Mouse (Mus musculus): Measurements from ENCODE around the gene Pstpip1.

The Pstpip1 gene

GRCm38 (mm10) chr9:56089778-56090520, at the start of gene Pstpip1:
Pstpip1 (plus strand) TSS chr9:56089962.
- no peak for DNase-seq (ENCODE audit: low read depth)

- peak; percentile 83 for DNase-seq (ENCODE audit: low read depth)
These were observed 48.2 kb upstream of the Pstpip1 start, which contains the start of gene Rcn2 for GRCm38 (mm10) chr9:56041372-56042180. Rcn2 (plus strand) TSS chr9:56041845.

DNA sequence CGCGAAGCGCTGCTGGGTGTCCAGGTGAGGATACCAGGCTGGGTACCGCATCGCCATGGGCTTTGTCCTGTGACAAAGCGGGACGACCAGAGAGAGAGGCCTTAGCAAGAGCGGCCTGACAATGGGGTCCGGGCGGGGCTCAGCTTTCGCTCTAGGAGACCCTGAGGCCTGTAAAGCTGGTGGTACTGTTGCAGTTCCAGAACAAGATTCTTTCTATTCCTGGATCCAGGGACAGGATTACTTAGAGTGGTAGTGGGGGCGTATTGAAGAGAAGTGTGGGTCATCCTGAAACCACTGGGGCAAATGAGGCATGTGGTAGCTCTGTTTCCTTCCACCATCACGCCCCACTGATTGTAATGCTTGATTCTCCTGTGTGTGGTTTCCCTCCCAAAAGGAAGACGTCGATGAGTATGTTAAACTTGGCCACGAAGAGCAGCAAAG, 47.6 kb upstream of the Pstpip1 start:
- DNase-seq (ENCODE audit: low read depth), result peak; percentile 23

DNA sequence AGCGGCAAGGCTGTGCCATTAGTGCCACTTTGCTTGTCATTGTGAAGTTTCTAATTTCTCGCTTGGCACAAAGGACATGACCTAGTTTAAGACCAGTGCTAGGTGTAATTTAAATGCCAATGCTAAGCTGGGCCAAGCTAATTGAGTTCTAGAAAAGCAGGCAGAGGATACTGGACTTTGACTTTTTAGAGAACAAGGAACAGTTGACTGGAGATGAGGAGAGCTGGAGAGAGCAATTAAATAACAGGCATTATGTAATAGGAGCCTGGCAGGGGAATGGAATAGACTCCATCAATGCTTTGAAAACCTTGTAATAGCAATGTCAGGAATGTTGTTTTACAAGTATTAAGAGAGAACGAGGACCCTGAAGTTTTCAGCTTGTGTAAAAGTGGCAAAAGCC, 36.0 kb upstream of the Pstpip1 start:
- DNase-seq (ENCODE audit: low read depth), result no peak

DNA sequence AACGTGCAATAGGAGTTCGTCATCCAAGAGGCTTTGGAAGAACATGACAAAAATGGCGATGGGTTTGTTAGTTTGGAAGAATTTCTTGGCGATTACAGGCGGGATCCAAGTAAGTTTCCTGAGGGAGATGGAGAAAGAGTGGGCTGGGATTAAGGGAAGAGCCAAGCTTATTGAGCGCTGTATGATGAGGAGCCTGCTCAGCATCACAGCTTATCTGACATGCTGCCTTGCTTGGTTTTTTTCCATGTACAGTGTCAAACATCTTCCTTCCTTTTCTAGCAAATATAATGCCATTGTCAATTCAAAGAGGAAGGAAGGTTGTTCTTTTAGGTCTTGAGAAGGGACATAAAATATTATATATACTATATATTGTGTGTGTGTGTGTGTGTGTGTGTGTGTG, 33.6 kb upstream of the Pstpip1 start:
- DNase-seq (ENCODE audit: low read depth), result no peak

DNA sequence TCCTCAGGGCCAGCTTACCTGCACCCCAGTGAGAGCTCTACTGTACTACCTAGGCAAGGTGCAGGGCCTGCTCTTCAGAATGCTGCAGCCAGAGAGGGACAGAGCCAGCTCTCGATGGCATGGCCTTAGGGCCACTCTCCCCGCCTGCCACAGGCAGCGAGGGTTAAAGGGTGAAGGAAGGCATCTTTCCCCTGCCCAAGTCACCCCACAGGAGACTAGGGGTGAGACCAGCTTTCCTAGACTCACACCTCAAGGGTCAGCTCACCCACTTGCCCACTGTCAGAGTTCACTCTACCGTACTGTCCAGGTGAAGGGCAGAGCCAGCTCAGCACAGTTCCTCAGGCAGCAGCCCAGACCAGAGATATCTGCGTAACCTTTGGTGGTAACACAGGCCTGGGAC, 27.4 kb upstream of the Pstpip1 start:
- no peak for DNase-seq (ENCODE audit: low read depth)

DNA sequence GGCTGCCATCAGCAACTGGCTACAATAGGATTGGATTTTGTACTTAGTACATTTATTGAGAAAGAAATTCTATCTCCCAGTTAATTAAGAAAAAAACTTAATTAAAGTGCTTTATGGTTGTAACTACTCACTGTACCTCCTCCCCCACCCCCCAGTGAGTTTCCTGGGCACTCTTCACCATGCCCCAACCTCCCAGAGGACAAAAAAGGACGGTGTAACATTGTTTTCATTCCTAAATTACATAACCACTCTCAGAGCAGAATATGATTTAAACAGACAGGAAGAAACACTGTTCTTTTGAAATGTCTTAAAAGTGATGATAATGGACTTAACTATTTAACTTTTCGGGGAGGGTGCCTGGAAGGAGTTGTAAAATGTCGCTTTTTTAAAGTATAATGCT, 24.8 kb upstream of the Pstpip1 start:
- DNase-seq (ENCODE audit: low read depth), result no peak

DNA sequence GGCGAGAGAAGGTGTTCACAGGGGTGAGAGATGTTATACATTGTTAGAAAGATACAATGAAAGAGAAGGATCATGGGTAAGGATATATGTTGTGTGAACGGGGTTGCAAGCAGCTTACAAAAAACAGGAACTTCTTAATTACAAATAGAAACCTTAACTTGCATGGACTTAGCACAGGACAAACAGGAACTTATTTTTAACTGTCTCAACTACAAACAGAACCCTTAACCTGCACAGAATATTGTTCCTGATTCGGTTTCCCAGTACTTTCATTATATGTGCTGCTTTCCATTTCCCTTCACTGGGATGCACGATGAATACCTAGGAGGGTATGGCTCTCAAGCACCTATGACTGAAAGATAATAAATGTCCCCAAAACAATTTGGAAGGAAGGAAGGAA, 21.8 kb upstream of the Pstpip1 start:
- DNase-seq (ENCODE audit: low read depth), result no peak

GRCm38 (mm10) chr9:56068630-56069029, 21.1 kb upstream of the Pstpip1 start:
- no peak for DNase-seq (ENCODE audit: low read depth)

DNA sequence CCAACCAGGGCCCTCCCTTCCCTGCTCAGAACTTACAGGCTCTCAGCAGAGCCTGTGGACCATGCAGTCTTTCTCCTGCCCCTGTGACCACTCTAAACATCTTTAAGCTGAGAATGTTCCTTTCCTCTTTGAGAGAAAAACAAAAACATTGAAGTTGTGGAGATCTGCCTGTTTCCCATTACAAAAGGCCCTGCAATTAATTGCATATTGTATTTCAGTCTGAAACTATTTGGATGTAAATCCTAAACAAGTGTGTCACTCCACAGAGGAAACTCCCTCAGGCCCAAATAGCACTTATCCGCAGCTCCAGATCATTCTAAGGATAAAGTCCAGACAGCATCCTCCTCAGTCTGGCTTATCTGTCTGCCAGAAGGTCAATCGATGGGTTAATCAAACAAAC, 16.9 kb upstream of the Pstpip1 start:
- no peak for DNase-seq (ENCODE audit: low read depth)

DNA sequence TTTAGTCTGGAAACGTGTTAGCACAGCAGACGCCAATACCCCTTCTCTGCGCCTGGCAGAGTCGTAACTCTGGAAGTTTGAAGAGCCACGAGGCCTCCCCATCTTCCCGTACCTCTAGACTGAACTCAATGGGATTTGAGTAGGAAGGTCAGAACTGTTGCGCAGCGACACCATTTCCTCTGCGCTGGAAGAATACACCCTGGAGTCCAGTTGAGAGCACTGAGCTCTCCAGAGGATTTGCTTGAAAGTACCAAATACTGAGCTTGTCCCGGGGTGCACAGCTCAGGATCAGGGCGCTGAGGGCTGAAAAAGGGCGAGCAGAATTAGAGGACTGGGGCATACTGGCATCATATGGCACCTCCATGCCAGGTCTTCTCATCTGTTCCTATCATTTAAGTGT, 14.9 kb upstream of the Pstpip1 start:
- no peak for DNase-seq (ENCODE audit: low read depth)

DNA sequence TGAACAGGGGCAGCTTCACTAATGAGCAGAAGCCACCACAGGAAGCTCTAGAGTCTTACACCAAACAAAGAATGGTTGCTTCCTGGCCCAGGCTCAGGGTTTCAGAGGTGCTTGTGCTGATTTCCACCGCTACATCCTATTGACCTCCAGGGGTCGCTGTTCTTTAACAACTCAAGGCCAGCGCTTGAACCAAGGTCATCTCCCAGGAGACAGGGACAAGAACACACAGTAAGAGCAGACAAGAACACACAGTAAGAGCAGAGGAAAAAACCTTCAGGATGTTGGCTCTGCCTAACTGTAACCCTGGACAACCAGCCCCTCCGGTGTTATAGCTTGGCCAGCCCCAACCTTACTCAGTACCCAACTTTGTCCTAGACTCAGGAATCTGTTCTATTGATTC, 14.5 kb upstream of the Pstpip1 start:
- peak; percentile 79 for DNase-seq (ENCODE audit: low read depth)

DNA sequence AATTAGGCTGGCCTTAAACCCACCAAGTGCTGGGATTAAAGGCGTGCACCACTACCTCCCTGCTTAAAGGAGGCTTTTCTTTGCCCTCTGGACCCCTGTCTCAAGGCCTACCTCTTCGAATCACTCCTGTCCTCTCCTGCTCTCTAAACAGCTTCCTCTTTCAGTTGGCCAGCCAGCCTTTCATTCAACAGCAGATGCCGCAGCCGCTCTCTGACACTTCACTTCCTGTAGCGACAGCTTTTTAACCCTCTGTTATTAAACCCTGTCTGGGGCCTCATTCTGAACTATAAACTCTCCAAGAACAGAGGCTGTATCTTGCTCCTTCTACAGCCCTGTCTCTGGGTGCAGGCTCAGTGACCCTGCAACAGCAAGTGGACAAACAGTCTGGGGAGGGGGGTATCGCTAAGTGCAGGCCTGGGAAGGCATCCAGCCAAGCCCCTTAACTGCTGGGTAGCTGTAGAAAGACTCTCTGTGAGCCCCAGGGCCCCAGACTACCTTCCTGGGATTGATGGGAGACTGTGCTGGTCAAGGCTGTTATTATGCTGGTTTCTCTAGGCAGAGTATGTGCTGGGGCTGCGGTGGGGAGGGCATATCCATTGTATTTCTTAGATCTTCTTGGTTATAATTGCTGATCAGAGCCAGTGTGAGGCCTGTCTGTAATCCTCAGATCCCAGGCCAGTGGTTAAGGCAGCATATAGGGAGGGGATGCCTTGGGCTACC, 13.7 kb upstream of the Pstpip1 start:
- DNase-seq (ENCODE audit: low read depth), result no peak

DNA sequence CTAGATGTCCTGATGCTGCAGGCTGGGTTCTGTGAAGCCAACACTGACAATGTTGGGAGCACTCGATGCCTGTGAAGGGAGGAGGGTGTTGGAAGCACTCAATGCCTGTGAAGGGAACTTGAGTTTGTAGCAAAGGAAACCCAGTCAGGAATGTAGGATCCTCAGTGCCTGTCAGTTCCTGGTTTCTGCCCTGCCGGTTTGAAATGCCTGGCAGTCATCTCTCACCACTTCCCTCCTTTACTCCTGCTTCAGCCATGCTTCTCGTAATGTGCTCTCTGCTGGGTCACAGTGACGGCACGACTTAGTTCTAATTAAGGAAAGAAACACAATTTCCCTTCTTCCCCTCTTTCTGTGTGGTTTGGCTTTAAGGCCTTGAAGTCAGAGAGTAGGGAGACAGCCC, 10.2 kb upstream of the Pstpip1 start:
- no peak for DNase-seq (ENCODE audit: low read depth)

DNA sequence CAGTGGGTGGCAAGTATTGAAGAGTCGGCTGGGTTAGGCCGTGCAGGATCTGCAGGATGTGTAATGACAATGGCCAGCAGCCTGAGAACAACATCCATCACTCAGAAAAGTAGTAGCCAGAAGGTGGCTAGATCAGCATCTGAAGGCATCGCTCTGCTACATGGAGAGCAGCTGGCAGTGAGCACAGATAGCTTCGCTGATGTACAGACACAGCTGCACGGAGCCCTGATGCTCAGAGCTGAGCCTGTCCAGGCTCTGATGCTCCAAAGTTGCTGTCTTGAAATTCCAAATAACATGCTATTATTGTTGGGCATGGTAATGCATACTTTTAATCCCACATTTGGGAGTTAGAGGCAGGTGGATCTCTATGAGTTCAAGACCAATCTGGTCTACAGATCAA, 3.2 kb upstream of the Pstpip1 start:
- no peak for DNase-seq (ENCODE audit: low read depth)

- DNase-seq (ENCODE audit: low read depth), result no peak
These were observed 924 bp downstream of the Pstpip1 start for GRCm38 (mm10) chr9:56090546-56091225.

DNA sequence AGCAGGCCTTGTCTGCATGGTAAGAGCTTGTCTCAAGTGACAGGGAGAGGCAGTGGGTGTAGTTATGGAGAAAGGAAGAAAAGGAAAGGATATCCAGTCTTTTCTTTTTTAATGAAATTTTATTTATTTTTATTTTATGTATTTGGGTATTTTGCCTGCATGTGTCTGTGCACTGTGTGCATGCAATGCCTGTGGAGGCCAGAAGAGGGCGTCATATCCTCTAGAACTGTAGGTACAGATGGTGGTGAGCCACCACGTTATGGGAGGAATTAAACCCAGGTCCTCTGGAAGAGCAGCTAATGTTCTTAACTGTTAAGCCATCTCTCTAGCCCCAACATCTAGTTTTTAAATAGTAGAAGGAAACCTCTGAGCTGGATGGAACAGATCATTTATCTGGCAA, 2.3 kb downstream of the Pstpip1 start:
- no peak for DNase-seq (ENCODE audit: low read depth)

DNA sequence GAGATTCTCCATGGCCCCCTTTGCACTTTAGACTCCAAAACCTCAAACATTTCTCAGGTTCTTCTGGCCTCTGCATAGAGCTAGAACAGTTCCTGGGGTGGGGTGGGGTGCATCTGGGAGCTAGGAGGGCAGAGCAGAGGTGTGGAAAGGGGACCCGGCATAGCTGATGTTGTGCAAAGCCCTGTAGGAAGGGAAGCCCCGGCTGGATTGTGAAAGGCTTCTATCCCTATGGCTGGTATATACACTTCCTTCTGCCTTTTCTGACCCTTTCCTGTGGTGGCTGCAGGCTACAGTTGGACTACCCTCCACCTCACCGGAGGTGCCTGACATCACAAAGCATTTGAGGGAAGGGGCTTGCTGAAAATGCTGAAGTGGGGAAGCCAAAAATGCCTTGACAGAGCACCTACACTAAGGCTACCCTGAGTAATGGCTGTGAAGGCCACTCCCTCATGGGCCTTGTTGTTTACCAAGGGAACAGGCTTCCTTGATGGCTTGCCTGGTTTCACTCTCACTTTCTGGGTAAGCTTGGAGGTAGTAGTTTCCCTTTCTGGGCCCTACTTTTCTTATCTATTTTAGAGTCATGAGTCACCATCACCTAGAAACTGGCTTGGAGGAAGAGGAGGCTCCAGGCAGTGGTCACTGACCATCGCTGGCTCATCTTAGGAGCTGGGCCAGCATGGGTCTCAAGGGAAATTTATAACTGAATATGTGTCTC, 8.0 kb downstream of the Pstpip1 start:
- DNase-seq (ENCODE audit: low read depth), result no peak

GRCm38 (mm10) chr9:56100041-56100522, 10.3 kb downstream of the Pstpip1 start:
- no peak for DNase-seq (ENCODE audit: low read depth)

GRCm38 (mm10) chr9:56101022-56101421, 11.3 kb downstream of the Pstpip1 start:
- DNase-seq (ENCODE audit: low read depth), result no peak

GRCm38 (mm10) chr9:56104921-56105320, 15.2 kb downstream of the Pstpip1 start:
- DNase-seq (ENCODE audit: low read depth), result no peak

Measured in c-Kit-positive CD71-negative TER-119-negative erythroid progenitor cells, embryonic 14.5 days (primary cell).